Comparison of ENCODE assay signal across 11 mouse cellular contexts in the genomic region with DNA sequence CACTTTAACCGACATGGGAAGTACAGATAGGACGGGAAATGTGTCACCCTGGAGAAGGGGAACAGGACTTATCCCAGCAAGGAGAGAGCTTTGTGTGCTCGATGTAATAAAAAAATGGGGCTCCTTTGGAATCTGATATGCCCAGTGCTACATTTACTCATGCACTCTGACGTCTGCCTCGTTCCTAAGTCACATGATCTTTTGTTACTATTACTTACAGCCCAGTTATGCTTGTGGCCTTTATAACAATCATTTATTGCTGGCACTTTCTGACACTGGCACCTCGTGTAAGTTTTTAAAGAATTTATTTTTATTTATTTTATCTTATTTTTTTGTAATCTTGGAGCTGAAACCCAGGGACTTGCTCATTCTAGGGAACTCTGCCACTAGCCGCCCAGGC. TPM values are rescaled to one million over a fixed set of nuclear protein-coding genes. Genes with fewer than 3 reads are reported as not detected.
DNase-seq lines count a peak whose midpoint lies in the region; ATAC-seq and TF ChIP-seq lines count a peak whose summit lies in the region.
"Had no signal": no experiment of that assay in that cellular context is flagged by ENCODE, and none has a peak within 500 bp of the region (broad histone marks: within the 10 kb centered on the region; RNA-seq: fewer than 3 reads in every experiment).

No protein-coding gene starts in this region.

- no peaks in the 10 kb centered on the region for H3K9me3 ChIP-seq in forebrain, embryonic 10.5 days
- H3K9me3 ChIP-seq in forebrain, embryonic 12.5 days = no peaks in the 10 kb centered on the region
- no peaks in the 10 kb centered on the region for H3K9me3 ChIP-seq in kidney, embryonic 14.5 days (ENCODE audit: control insufficient read depth, low read length)
- H3K9me3 ChIP-seq in liver, embryonic 13.5 days (replicated peaks) = no peaks in the 10 kb centered on the region

- no peak for ATAC-seq in forebrain, embryonic 12.5 days (ENCODE audit: low FRiP score)
- ATAC-seq in kidney, embryonic 14.5 days (ENCODE audit: low FRiP score, low TSS enrichment) = no peak
- ATAC-seq in liver, embryonic 13.5 days (ENCODE audit: low read depth) = no peak

- H3K4me1 ChIP-seq in forebrain, embryonic 10.5 days = peaks cover 22% of the 10 kb centered on the region
- H3K4me1 ChIP-seq in forebrain, embryonic 12.5 days = peaks cover 36% of the 10 kb centered on the region
- H3K4me1 ChIP-seq in kidney, embryonic 14.5 days (ENCODE audit: control insufficient read depth, insufficient read depth, low read length) = peaks cover 6% of the 10 kb centered on the region; the same call in 1 of the 2 replicates
- H3K4me1 ChIP-seq in kidney, adult 2 months (ENCODE audit: control insufficient read depth, insufficient read depth, low read length) = peaks cover 3% of the 10 kb centered on the region; the same call in 1 of the 2 replicates
- H3K4me1 ChIP-seq in liver, embryonic 13.5 days (replicated peaks) = peaks cover 34% of the 10 kb centered on the region

- no peak for TF ChIP-seq POLR2A in kidney, adult 2 months (IDR thresholded peaks at IDR 0.05; ENCODE audit: low read depth, low read length)

- no peak overlapping the region for H3K4me2 ChIP-seq in forebrain, embryonic 12.5 days
- peak overlapping the region; percentile 63; the same call in 1 of the 2 replicates for H3K4me2 ChIP-seq in kidney, embryonic 14.5 days (replicated peaks; ENCODE audit: low read depth, low read length)
- peak overlapping the region; percentile 75 for H3K4me2 ChIP-seq in liver, embryonic 13.5 days

- H3K27ac ChIP-seq in forebrain, embryonic 10.5 days = no peak overlapping the region
- no peak overlapping the region for H3K27ac ChIP-seq in forebrain, embryonic 12.5 days
- H3K27ac ChIP-seq in kidney, embryonic 14.5 days (ENCODE audit: low read depth, low read length) = no peak overlapping the region
- H3K27ac ChIP-seq in kidney, adult 2 months (ENCODE audit: insufficient read depth, low read depth, low read length) = no peak overlapping the region
- H3K27ac ChIP-seq in liver, embryonic 13.5 days = peak overlapping the region; percentile 100

- WGBS in forebrain, embryonic 10.5 days = 83% methylated on average over 7 of the region's 7 CpGs
- 79% methylated on average over 7 of the region's 7 CpGs for WGBS in forebrain, embryonic 12.5 days
- WGBS in kidney, embryonic 14.5 days = 57% methylated on average over 7 of the region's 7 CpGs
- WGBS in kidney, adult 2 months = 45% methylated on average over 7 of the region's 7 CpGs
- 24% methylated on average over 7 of the region's 7 CpGs for WGBS in liver, embryonic 13.5 days (ENCODE audit: insufficient replicate concordance)

- TF ChIP-seq CTCF in kidney, adult 2 months (conservative IDR thresholded peaks at IDR 0.05; ENCODE audit: insufficient read depth, insufficient read length, low read depth, low read length) = no peak

- no peak for DNase-seq in forebrain, embryonic 10.5 days (ENCODE audit: extremely low spot score, low spot score)
- DNase-seq in kidney, adult 2 months = no peak
- peak; percentile 53 for DNase-seq in MEL-GATA-1-ER (ENCODE audit: extremely low read depth, low read depth)
- no peak for DNase-seq in liver, embryonic 13.5 days
- DNase-seq in spleen, adult 18-20 months = no peak
- no peak for DNase-seq in right cerebral cortex, adult 2 months (ENCODE audit: low spot score in 2 of 2)
- DNase-seq: cerebellum, adult 11 months; kidney, postnatal 14 days; left cerebral cortex, postnatal 4 days had no signal

- peaks cover 42% of the 10 kb centered on the region for H3K36me3 ChIP-seq in forebrain, embryonic 10.5 days (replicated peaks)
- H3K36me3 ChIP-seq in forebrain, embryonic 12.5 days (replicated peaks) = peaks cover 34% of the 10 kb centered on the region
- peaks cover 32% of the 10 kb centered on the region for H3K36me3 ChIP-seq in kidney, embryonic 14.5 days (ENCODE audit: control insufficient read depth, insufficient read depth, low read length)
- H3K36me3 ChIP-seq in kidney, adult 2 months (ENCODE audit: control insufficient read depth, insufficient read depth, low read length) = peaks cover 3% of the 10 kb centered on the region; the same call in 1 of the 2 replicates
- H3K36me3 ChIP-seq in liver, embryonic 13.5 days = peaks cover 39% of the 10 kb centered on the region

- peak overlapping the region; percentile 77; the same call in 1 of the 2 replicates for H3K4me3 ChIP-seq in forebrain, embryonic 10.5 days
- H3K4me3 ChIP-seq in forebrain, embryonic 12.5 days (replicated peaks) = no peak overlapping the region
- no peak overlapping the region for H3K4me3 ChIP-seq in kidney, embryonic 14.5 days (ENCODE audit: low read length)
- H3K4me3 ChIP-seq in kidney, adult 2 months (ENCODE audit: insufficient read depth, low read depth, low read length) = no peak overlapping the region
- H3K4me3 ChIP-seq in liver, embryonic 13.5 days (replicated peaks) = peak overlapping the region; percentile 83

- H3K9ac ChIP-seq in forebrain, embryonic 12.5 days = no peak overlapping the region
- H3K9ac ChIP-seq in kidney, embryonic 14.5 days (ENCODE audit: low read depth, low read length) = no peak overlapping the region
- H3K9ac ChIP-seq in liver, embryonic 13.5 days = peak overlapping the region; percentile 92

- H3K27me3 ChIP-seq in forebrain, embryonic 10.5 days (ENCODE audit: poor library complexity, severe bottlenecking) = no peaks in the 10 kb centered on the region
- H3K27me3 ChIP-seq in forebrain, embryonic 12.5 days = no peaks in the 10 kb centered on the region
- no peaks in the 10 kb centered on the region for H3K27me3 ChIP-seq in kidney, embryonic 14.5 days (ENCODE audit: control insufficient read depth, insufficient read depth, low read length)
- no peaks in the 10 kb centered on the region for H3K27me3 ChIP-seq in kidney, adult 2 months (replicated peaks; ENCODE audit: control insufficient read depth, insufficient read depth, low read length)
- H3K27me3 ChIP-seq in liver, embryonic 13.5 days = no peaks in the 10 kb centered on the region

RNA-seq across cellular contexts. Expression of a gene that starts 1.8 kb away (rescaled TPM):
- polyA plus RNA-seq in forebrain, embryonic 10.5 days (2016; fragmentation: Nextera tagmentation; extraction: Ambion mirVana) = 232 and 239 TPM in 2 replicates
- polyA plus RNA-seq in forebrain, embryonic 12.5 days (2016; fragmentation: Nextera tagmentation; extraction: Ambion mirVana) = 192 and 193 TPM in 2 replicates
- 203 and 238 TPM in 2 replicates for polyA plus RNA-seq in kidney, embryonic 14.5 days (2014; fragmentation: Nextera tagmentation; extraction: Ambion mirVana)
- 102 and 110 TPM in 2 replicates for polyA plus RNA-seq in kidney, adult 2 months (2012; rRNA removed)
- polyA plus RNA-seq in liver, embryonic 13.5 days (2015; fragmentation: Nextera tagmentation; extraction: Ambion mirVana) = 217 and 225 TPM in 2 replicates

RNA-seq across cellular contexts. Expression of a gene that starts 1.9 kb away (rescaled TPM):
- polyA plus RNA-seq in forebrain, embryonic 10.5 days (2016; fragmentation: Nextera tagmentation; extraction: Ambion mirVana) = 271 and 274 TPM in 2 replicates
- polyA plus RNA-seq in forebrain, embryonic 12.5 days (2016; fragmentation: Nextera tagmentation; extraction: Ambion mirVana) = 221 and 246 TPM in 2 replicates
- 99.6 and 150 TPM in 2 replicates for polyA plus RNA-seq in kidney, embryonic 14.5 days (2014; fragmentation: Nextera tagmentation; extraction: Ambion mirVana)
- polyA plus RNA-seq in kidney, adult 2 months (2012; rRNA removed) = 15.6 and 18.7 TPM in 2 replicates
- polyA plus RNA-seq in liver, embryonic 13.5 days (2015; fragmentation: Nextera tagmentation; extraction: Ambion mirVana) = 94.5 and 101 TPM in 2 replicates

RNA-seq across cellular contexts. Expression of a gene that starts 22.0 kb away (rescaled TPM):
- 3.8 and 4.7 TPM in 2 replicates for polyA plus RNA-seq in forebrain, embryonic 10.5 days (2016; fragmentation: Nextera tagmentation; extraction: Ambion mirVana)
- 5.5 and 6.0 TPM in 2 replicates for polyA plus RNA-seq in forebrain, embryonic 12.5 days (2016; fragmentation: Nextera tagmentation; extraction: Ambion mirVana)
- 2.0 and 3.5 TPM in 2 replicates for polyA plus RNA-seq in kidney, embryonic 14.5 days (2014; fragmentation: Nextera tagmentation; extraction: Ambion mirVana)
- 19.1 and 19.8 TPM in 2 replicates for polyA plus RNA-seq in kidney, adult 2 months (2012; rRNA removed)
- polyA plus RNA-seq in liver, embryonic 13.5 days (2015; fragmentation: Nextera tagmentation; extraction: Ambion mirVana) = 1.6 and 2.1 TPM in 2 replicates

RNA-seq across cellular contexts. Expression of a gene that starts 27.1 kb away (rescaled TPM):
- polyA plus RNA-seq in forebrain, embryonic 10.5 days (2016; fragmentation: Nextera tagmentation; extraction: Ambion mirVana) = 3,225 and 3,313 TPM in 2 replicates
- 2,231 and 2,319 TPM in 2 replicates for polyA plus RNA-seq in forebrain, embryonic 12.5 days (2016; fragmentation: Nextera tagmentation; extraction: Ambion mirVana)
- 2,196 and 2,293 TPM in 2 replicates for polyA plus RNA-seq in kidney, embryonic 14.5 days (2014; fragmentation: Nextera tagmentation; extraction: Ambion mirVana)
- 7,324 and 7,933 TPM in 2 replicates for polyA plus RNA-seq in kidney, adult 2 months (2012; rRNA removed)
- 1,179 and 1,220 TPM in 2 replicates for polyA plus RNA-seq in liver, embryonic 13.5 days (2015; fragmentation: Nextera tagmentation; extraction: Ambion mirVana)

RNA-seq across cellular contexts. Expression of a gene that starts 38.3 kb away (rescaled TPM):
- polyA plus RNA-seq in forebrain, embryonic 10.5 days (2016; fragmentation: Nextera tagmentation; extraction: Ambion mirVana) = 1.6 and 2.1 TPM in 2 replicates
- polyA plus RNA-seq in forebrain, embryonic 12.5 days (2016; fragmentation: Nextera tagmentation; extraction: Ambion mirVana) = 1.5 and 2.1 TPM in 2 replicates
- 2.0 and 4.5 TPM in 2 replicates for polyA plus RNA-seq in kidney, embryonic 14.5 days (2014; fragmentation: Nextera tagmentation; extraction: Ambion mirVana)
- 16.0 and 16.4 TPM in 2 replicates for polyA plus RNA-seq in kidney, adult 2 months (2012; rRNA removed)
- 5.2 TPM in 2 replicates for polyA plus RNA-seq in liver, embryonic 13.5 days (2015; fragmentation: Nextera tagmentation; extraction: Ambion mirVana)

Comparison
In these comparisons a context has a peak if more than half of its experiments do, and no peak if none do; other contexts are left out.
1. H3K4me3 ChIP-seq: peak in forebrain, embryonic 10.5 days (single experiment) and liver, embryonic 13.5 days (single experiment); none in forebrain, embryonic 12.5 days (single experiment), kidney, embryonic 14.5 days (single experiment) and kidney, adult 2 months (single experiment).